ENCODE assay signal across 9 mouse cellular contexts in the genomic region with DNA sequence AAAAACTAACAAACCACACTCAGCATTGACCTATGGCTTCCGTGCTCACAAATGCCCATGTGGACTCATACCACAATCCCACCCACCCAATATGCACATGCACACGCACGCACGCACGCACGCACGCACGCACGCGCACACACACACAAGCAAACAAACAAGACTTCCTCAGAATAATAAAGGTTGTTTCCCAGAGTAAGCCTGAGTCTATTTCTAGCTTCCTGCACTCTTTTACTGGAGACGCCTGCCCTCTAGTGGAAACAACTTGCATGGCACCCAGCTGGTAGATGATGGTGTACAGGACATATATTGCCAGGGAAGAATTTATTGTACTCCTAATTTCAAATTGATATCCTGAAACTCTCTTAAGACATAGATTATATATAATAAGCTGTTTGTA. TPM values are rescaled to one million over a fixed set of nuclear protein-coding genes. Genes with fewer than 3 reads are reported as not detected.
DNase-seq lines count a peak whose midpoint lies in the region; ATAC-seq and TF ChIP-seq lines count a peak whose summit lies in the region.
"Had no signal": no experiment of that assay in that cellular context is flagged by ENCODE, and none has a peak within 500 bp of the region (broad histone marks: within the 10 kb centered on the region; RNA-seq: fewer than 3 reads in every experiment).

No protein-coding gene starts in this region.

- 0 out of 2 replicates have a peak, but pooled peaks have one; percentile 15 for ATAC-seq in embryonic facial prominence, embryonic 12.5 days (ENCODE audit: insufficient number of reproducible peaks, insufficient read depth, low FRiP score, low TSS enrichment)
- ATAC-seq in heart, embryonic 11.5 days (replicated peaks; ENCODE audit: insufficient number of reproducible peaks, low FRiP score, low TSS enrichment), result no peak; the same call in 1 of the 2 replicates
- ATAC-seq in kidney, embryonic 15.5 days (replicated peaks; ENCODE audit: low FRiP score), result peak; percentile 79
- ATAC-seq in limb, embryonic 14.5 days (ENCODE audit: low FRiP score, low read depth), result peak; percentile 78
- peak; percentile 93 for ATAC-seq in monocyte, adult 5-6 weeks (replicated peaks; ENCODE audit: insufficient number of reproducible peaks, low FRiP score, low TSS enrichment, poor library complexity, severe bottlenecking)

- H3K9ac ChIP-seq in embryonic facial prominence, embryonic 12.5 days, result no peak overlapping the region
- H3K9ac ChIP-seq in heart, embryonic 11.5 days (ENCODE audit: low read depth, low read length), result no peak overlapping the region
- no peak overlapping the region for H3K9ac ChIP-seq in kidney, embryonic 15.5 days
- H3K9ac ChIP-seq in limb, embryonic 14.5 days (ENCODE audit: low read depth, low read length, severe bottlenecking), result no peak overlapping the region
- H3K9ac ChIP-seq: embryonic facial prominence, embryonic 15.5 days had no signal

- no peak for TF ChIP-seq POLR2A in limb, embryonic 14.5 days (IDR thresholded peaks at IDR 0.05; ENCODE audit: borderline replicate concordance, extremely low read depth, insufficient read depth, insufficient read length)

- no peaks in the 10 kb centered on the region for H3K9me3 ChIP-seq in embryonic facial prominence, embryonic 12.5 days
- H3K9me3 ChIP-seq in heart, embryonic 11.5 days (replicated peaks; ENCODE audit: control insufficient read depth, low read length), result no peaks in the 10 kb centered on the region
- H3K9me3 ChIP-seq in kidney, embryonic 15.5 days (replicated peaks), result no peaks in the 10 kb centered on the region
- H3K9me3 ChIP-seq in limb, embryonic 14.5 days (ENCODE audit: control insufficient read depth, low read length), result no peaks in the 10 kb centered on the region
- H3K9me3 ChIP-seq: embryonic facial prominence, embryonic 15.5 days had no signal

- no peaks in the 10 kb centered on the region for H3K4me1 ChIP-seq in embryonic facial prominence, embryonic 12.5 days
- no peaks in the 10 kb centered on the region for H3K4me1 ChIP-seq in heart, embryonic 11.5 days (ENCODE audit: control insufficient read depth, insufficient read depth, low read length)
- H3K4me1 ChIP-seq in kidney, embryonic 15.5 days, result no peaks in the 10 kb centered on the region
- H3K4me1 ChIP-seq in limb, embryonic 14.5 days (ENCODE audit: control insufficient read depth, insufficient read depth, low read length), result no peaks in the 10 kb centered on the region
- H3K4me1 ChIP-seq: embryonic facial prominence, embryonic 15.5 days had no signal

- no peak overlapping the region for H3K4me3 ChIP-seq in embryonic facial prominence, embryonic 12.5 days
- H3K4me3 ChIP-seq in heart, embryonic 11.5 days (ENCODE audit: low read depth, low read length), result no peak overlapping the region
- H3K4me3 ChIP-seq in kidney, embryonic 15.5 days (replicated peaks), result no peak overlapping the region
- no peak overlapping the region for H3K4me3 ChIP-seq in limb, embryonic 14.5 days (replicated peaks; ENCODE audit: low read length)
- H3K4me3 ChIP-seq: embryonic facial prominence, embryonic 15.5 days had no signal

- H3K27ac ChIP-seq in embryonic facial prominence, embryonic 12.5 days, result no peak overlapping the region
- no peak overlapping the region for H3K27ac ChIP-seq in heart, embryonic 11.5 days (ENCODE audit: low read depth, low read length)
- H3K27ac ChIP-seq in kidney, embryonic 15.5 days, result no peak overlapping the region
- no peak overlapping the region for H3K27ac ChIP-seq in limb, embryonic 14.5 days (replicated peaks; ENCODE audit: low read depth, low read length)
- H3K27ac ChIP-seq: embryonic facial prominence, embryonic 15.5 days had no signal

- peak; percentile 75 for DNase-seq in A20 (ENCODE audit: low read depth, low spot score)
- peak; percentile 67 to 70 for DNase-seq in adrenal gland, postnatal 36 days
- peak; percentile 69 for DNase-seq in limb, embryonic 14.5 days (ENCODE audit: low spot score)
- peak; percentile 87 for DNase-seq in splenic B cell, adult 2 months (ENCODE audit: low read depth, low spot score)

- H3K4me2 ChIP-seq in embryonic facial prominence, embryonic 12.5 days (replicated peaks), result peak overlapping the region; percentile 35
- H3K4me2 ChIP-seq in heart, embryonic 11.5 days, result peak overlapping the region; percentile 49
- H3K4me2 ChIP-seq in kidney, embryonic 15.5 days, result peak overlapping the region; percentile 44; the same call in 1 of the 2 replicates
- H3K4me2 ChIP-seq in limb, embryonic 14.5 days (replicated peaks; ENCODE audit: low read depth, low read length, severe bottlenecking), result no peak overlapping the region
- H3K4me2 ChIP-seq: embryonic facial prominence, embryonic 15.5 days had no signal

- WGBS in embryonic facial prominence, embryonic 12.5 days, result 26% methylated on average over 11 of the region's 11 CpGs
- 35% methylated on average over 11 of the region's 11 CpGs for WGBS in heart, embryonic 11.5 days (ENCODE audit: insufficient replicate concordance)
- 29% methylated on average over 11 of the region's 11 CpGs for WGBS in kidney, embryonic 15.5 days
- 36% methylated on average over 11 of the region's 11 CpGs for WGBS in limb, embryonic 14.5 days

- H3K27me3 ChIP-seq in embryonic facial prominence, embryonic 12.5 days, result no peaks in the 10 kb centered on the region
- H3K27me3 ChIP-seq in heart, embryonic 11.5 days (ENCODE audit: control insufficient read depth, insufficient read depth, low read length), result no peaks in the 10 kb centered on the region
- no peaks in the 10 kb centered on the region for H3K27me3 ChIP-seq in kidney, embryonic 15.5 days
- H3K27me3 ChIP-seq in limb, embryonic 14.5 days (ENCODE audit: control insufficient read depth, insufficient read depth, low read length), result no peaks in the 10 kb centered on the region
- no peaks in the 10 kb centered on the region for H3K27me3 ChIP-seq in splenic B cell, adult 2 months (ENCODE audit: control insufficient read depth, insufficient read depth, low read length, poor library complexity, severe bottlenecking)
- H3K27me3 ChIP-seq: embryonic facial prominence, embryonic 15.5 days had no signal

- H3K36me3 ChIP-seq in embryonic facial prominence, embryonic 12.5 days, result no peaks in the 10 kb centered on the region
- H3K36me3 ChIP-seq in heart, embryonic 11.5 days (ENCODE audit: control insufficient read depth, insufficient read depth, low read length), result no peaks in the 10 kb centered on the region
- no peaks in the 10 kb centered on the region for H3K36me3 ChIP-seq in kidney, embryonic 15.5 days
- no peaks in the 10 kb centered on the region for H3K36me3 ChIP-seq in limb, embryonic 14.5 days (ENCODE audit: control insufficient read depth, insufficient read depth, low read length)
- H3K36me3 ChIP-seq in splenic B cell, adult 2 months (ENCODE audit: control insufficient read depth, insufficient read depth, low read length, poor library complexity, severe bottlenecking), result no peaks in the 10 kb centered on the region
- H3K36me3 ChIP-seq: embryonic facial prominence, embryonic 15.5 days had no signal

RNA-seq across cellular contexts. Expression of gene Serpinb2, which starts 29.8 kb away (rescaled TPM):
- under 1 TPM in 1 of 2 experiments, not detected in 1; 0.36 TPM for total RNA-seq in adrenal gland, postnatal 36 days (2021)
- 0.31 and 0.41 TPM in 2 replicates for polyA plus RNA-seq in embryonic facial prominence, embryonic 12.5 days (2016; fragmentation: Nextera tagmentation; extraction: Ambion mirVana)
- 0.21 and 0.26 TPM in 2 replicates for polyA plus RNA-seq in heart, embryonic 11.5 days (2014; fragmentation: Nextera tagmentation; extraction: Ambion mirVana)
- polyA plus RNA-seq in kidney, embryonic 15.5 days (2015; fragmentation: Nextera tagmentation; extraction: Ambion mirVana), result 0.32 and 0.53 TPM in 2 replicates
- 0.14 and 1.1 TPM in 2 replicates for polyA plus RNA-seq in limb, embryonic 14.5 days (2012; rRNA removed)
- 1.9 and 4.3 TPM in 2 replicates for polyA plus RNA-seq in limb, embryonic 14.5 days (2014; fragmentation: Nextera tagmentation; extraction: Ambion mirVana)
- 0.97 to 14.0 TPM (median 2.9 TPM) in 3 replicates for total RNA-seq in monocyte, adult 5-6 weeks (2017)
